Mouse (Mus musculus): ENCODE data around the gene Ankrd17. TPM values are rescaled to one million over a fixed set of nuclear protein-coding genes. Genes with fewer than 3 reads are reported as not detected.

Ankrd17 gene
- polyA plus RNA-seq, 1 experiment from 2014 or later: 21.6 TPM

DNA sequence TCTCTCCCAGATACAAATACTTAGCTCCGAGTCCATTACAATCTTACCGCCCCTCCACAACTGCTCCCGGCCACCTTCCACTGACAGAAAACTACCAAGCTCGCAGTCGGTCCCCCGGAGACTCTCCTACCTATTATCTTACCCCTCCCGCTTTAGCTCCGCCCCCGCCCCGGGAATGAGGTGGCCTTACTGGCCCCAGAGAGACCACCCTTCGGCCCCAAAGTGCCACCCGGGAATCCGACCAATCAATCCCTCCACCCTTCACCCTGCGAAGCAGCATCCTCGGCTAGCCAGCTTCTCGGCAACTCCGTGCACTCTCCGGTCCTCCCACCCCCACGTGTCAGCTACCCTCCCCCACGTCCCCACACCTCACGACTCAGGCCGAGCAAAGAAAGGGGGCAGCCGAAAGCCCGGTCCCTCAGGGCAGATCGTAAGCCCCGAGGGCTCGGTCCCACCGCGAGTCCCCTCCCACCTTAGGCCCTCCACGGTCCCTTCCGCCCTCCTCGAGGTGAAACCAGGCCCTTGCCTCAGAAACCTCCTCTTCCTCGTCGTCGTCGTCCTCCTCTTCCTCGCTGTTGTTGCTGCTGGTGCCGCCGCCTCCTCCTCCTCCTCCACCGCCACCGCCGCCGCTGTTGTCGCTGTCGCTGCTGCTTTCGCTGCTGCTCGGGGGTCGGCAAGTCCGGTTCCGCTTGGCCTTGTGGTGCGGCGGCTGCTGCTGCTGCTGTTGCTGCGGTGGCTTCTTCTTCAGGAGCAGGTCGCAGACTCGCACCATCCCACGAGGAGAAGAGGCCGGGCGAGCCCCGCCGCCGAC, 1.0 kb downstream of the Ankrd17 start:
- peak overlapping the region; percentile 75 for H3K4me3 ChIP-seq
- H3K4me1 ChIP-seq: peaks cover 27% of the 10 kb centered on the region
- under 1% methylated on average over 54 of the region's 61 CpGs for WGBS
- no peaks in the 10 kb centered on the region for H3K27me3 ChIP-seq
- H3K27ac ChIP-seq: peak overlapping the region; percentile 99
- H3K9me3 ChIP-seq: no peaks in the 10 kb centered on the region
- no peaks in the 10 kb centered on the region for H3K36me3 ChIP-seq
- peak overlapping the region; percentile 64 for H3K4me2 ChIP-seq
- peak; percentile 40 for ATAC-seq (ENCODE audit: borderline replicate concordance, extremely low read depth, low FRiP score, low TSS enrichment)
- H3K9ac ChIP-seq: peak overlapping the region; percentile 94

GRCm38 (mm10) chr5:90364526-90364925, 1.9 kb downstream of the Ankrd17 start:
- peak overlapping the region; percentile 75 for H3K4me3 ChIP-seq
- no peaks in the 10 kb centered on the region for H3K9me3 ChIP-seq
- WGBS: 2% methylated on average over 6 of the region's 6 CpGs
- peaks cover 27% of the 10 kb centered on the region for H3K4me1 ChIP-seq
- ATAC-seq (ENCODE audit: borderline replicate concordance, extremely low read depth, low FRiP score, low TSS enrichment): no peak
- no peaks in the 10 kb centered on the region for H3K27me3 ChIP-seq
- peak overlapping the region; percentile 94 for H3K9ac ChIP-seq
- H3K36me3 ChIP-seq: peaks cover 6% of the 10 kb centered on the region; the same call in 1 of the 2 replicates
- peak overlapping the region; percentile 64 for H3K4me2 ChIP-seq
- H3K27ac ChIP-seq: no peak overlapping the region

GRCm38 (mm10) chr5:90355824-90356223, 10.6 kb downstream of the Ankrd17 start:
- H3K27ac ChIP-seq: no peak overlapping the region
- ATAC-seq (ENCODE audit: borderline replicate concordance, extremely low read depth, low FRiP score, low TSS enrichment): no peak
- no peaks in the 10 kb centered on the region for H3K9me3 ChIP-seq
- H3K4me2 ChIP-seq: no peak overlapping the region
- no peak overlapping the region for H3K4me3 ChIP-seq
- H3K27me3 ChIP-seq: no peaks in the 10 kb centered on the region
- 85% methylated on average over 3 of the region's 3 CpGs for WGBS
- H3K9ac ChIP-seq: no peak overlapping the region
- peaks cover 6% of the 10 kb centered on the region; the same call in 1 of the 2 replicates for H3K36me3 ChIP-seq
- no peaks in the 10 kb centered on the region for H3K4me1 ChIP-seq

DNA sequence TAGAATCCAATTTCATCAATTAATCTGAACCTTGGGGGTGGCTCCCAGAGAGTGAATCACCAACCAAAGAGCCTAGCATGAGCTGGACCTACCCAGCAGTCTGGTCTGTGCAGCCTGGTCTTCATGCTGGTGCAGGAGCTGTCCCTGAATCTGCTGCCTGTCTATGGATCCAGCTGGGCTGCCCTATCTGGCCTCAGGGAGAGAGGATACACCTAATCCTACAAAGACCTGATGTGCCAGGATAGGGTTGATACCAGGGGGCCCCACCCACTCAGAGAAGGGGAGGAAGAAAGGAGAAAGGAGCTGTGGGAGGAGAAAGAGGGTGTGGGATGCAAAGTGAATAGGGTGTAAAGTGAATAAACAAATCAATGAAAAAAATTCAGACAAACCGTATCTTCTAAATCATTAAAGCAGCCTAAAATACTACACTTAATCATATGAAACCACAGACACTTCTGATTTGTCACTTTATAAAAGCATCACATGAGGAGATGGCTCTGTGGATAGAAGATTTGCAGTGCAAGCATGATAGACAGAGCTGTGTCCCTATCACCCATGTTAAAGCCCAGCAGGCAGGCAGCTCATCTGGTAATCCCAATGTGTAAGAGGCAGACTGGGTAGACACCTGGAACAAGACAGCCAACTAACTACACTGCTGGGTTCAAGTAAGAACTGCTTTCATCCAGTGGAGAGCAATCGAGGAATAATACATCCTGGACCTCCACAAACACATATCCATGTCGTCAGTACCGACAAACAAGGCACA, 12.6 kb downstream of the Ankrd17 start:
- no peak for ATAC-seq (ENCODE audit: borderline replicate concordance, extremely low read depth, low FRiP score, low TSS enrichment)
- H3K27ac ChIP-seq: no peak overlapping the region
- no peaks in the 10 kb centered on the region for H3K9me3 ChIP-seq
- no peaks in the 10 kb centered on the region for H3K4me1 ChIP-seq
- H3K36me3 ChIP-seq: no peaks in the 10 kb centered on the region
- H3K9ac ChIP-seq: no peak overlapping the region
- no peak overlapping the region for H3K4me2 ChIP-seq
- H3K4me3 ChIP-seq: no peak overlapping the region
- no peaks in the 10 kb centered on the region for H3K27me3 ChIP-seq
- 85% methylated on average over 4 of the region's 4 CpGs for WGBS

DNA sequence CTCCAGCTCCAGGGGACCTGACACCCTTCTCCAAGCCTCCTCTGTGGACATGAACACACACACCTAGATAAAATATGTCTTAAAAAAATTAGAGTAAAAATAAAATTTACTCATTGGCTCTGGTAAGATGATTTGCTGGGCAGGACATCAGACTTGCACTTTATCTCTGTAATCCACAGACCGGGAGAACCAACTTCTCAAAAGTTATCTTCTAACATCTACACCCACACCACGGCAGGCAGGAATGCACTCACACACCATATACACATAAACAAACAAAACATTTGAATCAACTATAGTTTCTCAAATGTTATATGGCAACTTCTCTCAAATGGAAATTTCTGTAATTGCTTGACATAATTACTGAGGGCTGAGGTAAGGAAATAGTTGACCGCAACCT, 19.5 kb downstream of the Ankrd17 start:
- no peak overlapping the region for H3K4me3 ChIP-seq
- no peak overlapping the region for H3K27ac ChIP-seq
- H3K4me1 ChIP-seq: no peaks in the 10 kb centered on the region
- no peak overlapping the region for H3K4me2 ChIP-seq
- no peaks in the 10 kb centered on the region for H3K36me3 ChIP-seq
- H3K27me3 ChIP-seq: no peaks in the 10 kb centered on the region
- H3K9ac ChIP-seq: no peak overlapping the region
- no peak for ATAC-seq (ENCODE audit: borderline replicate concordance, extremely low read depth, low FRiP score, low TSS enrichment)
- no peaks in the 10 kb centered on the region for H3K9me3 ChIP-seq
- WGBS: 86% methylated on average over 3 of the region's 3 CpGs

DNA sequence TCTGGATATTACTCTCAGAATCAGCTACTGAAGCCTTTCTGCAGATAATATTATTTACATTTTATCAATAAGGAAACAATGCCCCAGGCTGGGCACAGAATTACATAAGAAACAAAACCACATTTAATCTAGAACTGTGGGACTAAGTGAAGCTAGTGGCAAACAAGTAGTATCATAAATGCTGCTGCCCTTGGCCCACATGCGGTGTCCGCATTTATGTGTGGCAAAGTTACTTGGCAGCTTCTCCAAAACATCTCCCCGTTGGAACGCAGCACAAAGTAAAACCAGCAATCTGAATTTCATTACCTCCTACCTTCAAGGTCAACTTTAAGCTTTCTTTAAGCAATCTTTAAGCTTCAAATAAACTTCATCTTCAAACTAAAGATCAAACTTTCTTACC, 25.5 kb downstream of the Ankrd17 start:
- Histone ChIP-seq H3K4me2 (no peak overlapping the region), H3K9me3 (no peaks in the 10 kb centered on the region)
- WGBS: 73% methylated on average over 4 of the region's 4 CpGs

DNA sequence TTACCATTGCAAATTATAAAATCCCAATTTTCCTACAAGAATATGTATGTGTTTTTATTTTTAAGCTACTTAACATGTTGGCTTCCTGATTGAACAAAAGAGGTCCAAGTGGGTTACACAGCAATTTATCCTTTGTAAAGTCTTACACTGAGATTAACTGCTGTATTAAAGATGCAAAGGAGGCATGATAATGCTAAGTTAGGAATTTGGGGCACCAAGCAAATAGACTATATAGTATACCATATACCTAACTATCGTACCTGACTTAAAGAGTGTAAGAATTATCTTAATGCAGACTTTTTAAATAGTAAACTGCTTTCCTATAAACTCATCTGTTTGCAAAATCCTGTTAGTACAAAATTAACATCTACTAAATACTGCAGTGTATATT, 26.4 kb downstream of the Ankrd17 start:
- Histone ChIP-seq H3K36me3 (no peaks in the 10 kb centered on the region), H3K9ac (no peak overlapping the region), H3K27ac (no peak overlapping the region), H3K9me3 (no peaks in the 10 kb centered on the region), H3K27me3 (no peaks in the 10 kb centered on the region), H3K4me2 (peak overlapping the region; percentile 27; the same call in 1 of the 2 replicates), H3K4me1 (peaks cover 8% of the 10 kb centered on the region), H3K4me3 (no peak overlapping the region)
- WGBS: 84% methylated on average over 1 of the region's 1 CpGs
- no peak for ATAC-seq (ENCODE audit: borderline replicate concordance, extremely low read depth, low FRiP score, low TSS enrichment)

More for the DNA sequence above, 25.5 kb downstream of the Ankrd17 start:
- H3K4me3 ChIP-seq: no peak overlapping the region
- H3K9ac ChIP-seq: no peak overlapping the region
- H3K36me3 ChIP-seq: no peaks in the 10 kb centered on the region
- no peak for ATAC-seq (ENCODE audit: borderline replicate concordance, extremely low read depth, low FRiP score, low TSS enrichment)
- H3K4me1 ChIP-seq: peaks cover 8% of the 10 kb centered on the region
- H3K27ac ChIP-seq: no peak overlapping the region
- no peaks in the 10 kb centered on the region for H3K27me3 ChIP-seq

DNA sequence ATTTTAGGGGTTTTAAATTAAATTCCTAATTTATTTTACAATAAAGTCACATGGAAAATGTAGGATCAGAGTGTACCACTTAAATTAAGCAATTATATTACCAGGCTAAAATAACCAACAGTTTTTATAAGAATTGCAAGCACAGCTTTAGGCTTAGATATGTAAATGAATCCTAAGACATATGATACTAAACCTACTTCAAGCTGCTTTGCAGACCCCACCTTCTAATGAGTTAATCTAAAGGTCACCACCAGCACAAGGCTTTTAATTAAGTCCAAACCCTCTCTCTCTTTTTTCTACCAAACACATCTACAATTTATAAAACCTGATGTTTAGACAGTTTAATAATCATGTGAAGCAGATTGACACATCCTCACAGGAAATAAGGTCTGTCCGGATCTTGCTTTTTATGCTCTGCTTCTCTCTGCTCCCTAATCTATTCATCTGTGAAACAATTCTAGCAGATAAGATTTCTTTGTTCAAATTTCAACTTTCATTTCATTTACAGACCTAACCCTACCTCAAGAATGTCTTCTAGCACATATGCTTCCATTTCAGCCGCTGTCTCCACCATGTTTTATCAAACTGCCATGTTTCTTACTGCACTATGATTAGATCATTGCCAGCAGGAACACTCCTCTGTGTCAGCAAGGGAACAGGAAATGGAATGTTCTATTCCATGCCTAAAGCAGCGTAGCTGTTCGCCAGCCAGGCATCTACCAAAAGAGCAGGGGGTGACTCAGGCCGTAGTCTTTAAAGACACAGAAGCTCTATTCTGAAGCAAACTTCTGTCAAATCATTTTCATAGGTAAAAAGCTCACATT, 27.0 kb downstream of the Ankrd17 start:
- no peak overlapping the region for H3K9ac ChIP-seq
- no peak overlapping the region for H3K27ac ChIP-seq
- WGBS: 38% methylated on average over 5 of the region's 5 CpGs
- H3K36me3 ChIP-seq: no peaks in the 10 kb centered on the region
- H3K27me3 ChIP-seq: no peaks in the 10 kb centered on the region
- no peaks in the 10 kb centered on the region for H3K9me3 ChIP-seq
- ATAC-seq (ENCODE audit: borderline replicate concordance, extremely low read depth, low FRiP score, low TSS enrichment): peak; percentile 78; the same call in 1 of the 2 replicates
- peaks cover 8% of the 10 kb centered on the region for H3K4me1 ChIP-seq
- H3K4me3 ChIP-seq: peak overlapping the region; percentile 14
- H3K4me2 ChIP-seq: peak overlapping the region; percentile 27

GRCm38 (mm10) chr5:90338177-90339091, 27.9 kb downstream of the Ankrd17 start:
- Histone ChIP-seq H3K27me3 (no peaks in the 10 kb centered on the region), H3K9ac (no peak overlapping the region), H3K27ac (no peak overlapping the region), H3K9me3 (no peaks in the 10 kb centered on the region), H3K4me2 (no peak overlapping the region), H3K4me1 (peaks cover 8% of the 10 kb centered on the region), H3K36me3 (no peaks in the 10 kb centered on the region), H3K4me3 (no peak overlapping the region)
- no peak for ATAC-seq (ENCODE audit: borderline replicate concordance, extremely low read depth, low FRiP score, low TSS enrichment)
- 76% methylated on average over 7 of the region's 7 CpGs for WGBS

GRCm38 (mm10) chr5:90332478-90332877, 33.9 kb downstream of the Ankrd17 start:
- no peaks in the 10 kb centered on the region for H3K4me1 ChIP-seq
- 85% methylated on average over 2 of the region's 2 CpGs for WGBS
- no peak overlapping the region for H3K27ac ChIP-seq
- no peak overlapping the region for H3K4me2 ChIP-seq
- H3K36me3 ChIP-seq: no peaks in the 10 kb centered on the region
- H3K27me3 ChIP-seq: no peaks in the 10 kb centered on the region
- H3K9me3 ChIP-seq: no peaks in the 10 kb centered on the region
- no peak overlapping the region for H3K9ac ChIP-seq
- no peak for ATAC-seq (ENCODE audit: borderline replicate concordance, extremely low read depth, low FRiP score, low TSS enrichment)
- H3K4me3 ChIP-seq: no peak overlapping the region

DNA sequence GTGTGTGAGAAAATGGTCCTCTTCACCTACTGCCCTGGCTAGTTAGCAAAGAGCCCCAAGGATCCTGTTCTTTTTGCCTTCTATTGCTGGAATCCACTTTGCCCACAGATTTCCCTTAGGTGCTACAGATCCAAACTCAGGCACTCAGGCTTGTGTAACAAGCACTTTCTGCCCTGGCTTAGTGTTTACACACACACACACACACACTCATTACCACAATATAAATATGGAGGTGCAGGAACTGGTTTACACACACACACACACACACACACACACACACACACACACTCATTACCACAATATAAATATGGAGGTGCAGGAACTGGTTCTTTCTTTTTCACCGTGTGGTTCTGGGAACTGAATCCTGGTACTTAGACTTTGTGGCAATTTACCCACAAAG, 35.3 kb downstream of the Ankrd17 start:
- 74% methylated on average over 1 of the region's 1 CpGs for WGBS
- ATAC-seq (ENCODE audit: borderline replicate concordance, extremely low read depth, low FRiP score, low TSS enrichment): no peak
- no peak overlapping the region for H3K9ac ChIP-seq
- no peak overlapping the region for H3K4me3 ChIP-seq
- no peak overlapping the region for H3K4me2 ChIP-seq
- H3K27me3 ChIP-seq: no peaks in the 10 kb centered on the region
- H3K27ac ChIP-seq: no peak overlapping the region
- H3K9me3 ChIP-seq: no peaks in the 10 kb centered on the region
- no peaks in the 10 kb centered on the region for H3K36me3 ChIP-seq
- H3K4me1 ChIP-seq: peaks cover 3% of the 10 kb centered on the region
